Mouse (Mus musculus) intestine, postnatal 0 days (tissue): ENCODE data around the gene Ankrd11. TPM values are rescaled to one million over a fixed set of nuclear protein-coding genes. Genes with fewer than 3 reads are reported as not detected.
"Not testable (repeated sequence)": the region's sequence is repeated elsewhere in the genome, so short reads cannot be mapped to it uniquely, and the experiment has no call there.

ENCODE experiments used
- ATAC-seq: fragments of 200-750 bp; cut with Nextera tagmentation; 2 replicates; pipeline ENCODE4 v1.8.0; 2017; ENCODE audit warnings: mild to moderate bottlenecking, moderate TSS enrichment, moderate library complexity
- H3K27ac ChIP-seq: fragments of 300-500 bp; sonication (generic); 2 replicates; pipeline ENCODE4 v1.5.1; 2014; ENCODE audit warnings: mild to moderate bottlenecking, low read depth, low read length, moderate library complexity
- H3K27me3 ChIP-seq: fragments of 300-500 bp; sonication (generic); replicated peaks from 2 replicates; pipeline ENCODE4 v1.6.1; 2014; ENCODE audit warnings: low read length, mixed read lengths; ENCODE audit not compliant: control insufficient read depth, insufficient read depth
- H3K36me3 ChIP-seq: fragments of 300-500 bp; sonication (generic); 2 replicates; pipeline ENCODE4 v1.6.1; 2014; ENCODE audit warnings: mild to moderate bottlenecking, moderate library complexity; ENCODE audit not compliant: control insufficient read depth, insufficient read depth
- H3K4me1 ChIP-seq: fragments of 300-500 bp; sonication (generic); replicated peaks from 2 replicates; pipeline ENCODE4 v1.6.1; 2014; ENCODE audit warnings: antibody characterized with exemption, low read length, mixed read lengths; ENCODE audit not compliant: control insufficient read depth, insufficient read depth
- H3K4me2 ChIP-seq: fragments of 300-500 bp; sonication (generic); replicated peaks from 2 replicates; pipeline ENCODE4 v1.6.1; 2014; ENCODE audit warnings: low read depth, mild to moderate bottlenecking, moderate library complexity
- H3K4me3 ChIP-seq: fragments of 300-500 bp; sonication (generic); 2 replicates; pipeline ENCODE4 v1.5.1; 2014; ENCODE audit warnings: low read depth, low read length
- H3K9ac ChIP-seq: fragments of 300-500 bp; sonication (generic); 2 replicates; pipeline ENCODE4 v1.6.1; 2014; ENCODE audit warnings: mild to moderate bottlenecking, low read depth, low read length
- H3K9me3 ChIP-seq: fragments of 300-500 bp; sonication (generic); 2 replicates; pipeline ENCODE4 v1.6.1; 2016; ENCODE audit warnings: mixed run types; ENCODE audit not compliant: control insufficient read depth
- CTCF ChIP-seq: sonication (generic); IDR thresholded peaks from 2 replicates; pipeline ENCODE4 v1.5.1; 2016; ENCODE audit warnings: low read depth, mild to moderate bottlenecking, control low read depth, antibody characterized with exemption, moderate library complexity
- WGBS: fragments of 180-500 bp; shearing (Covaris S2); extraction: QIAGEN DNeasy Blood & Tissue Kit; methylation state at CpG from one replicate; pipeline ENCODE4 v1.1.7; 2014; 5-methylcytosine and 5-hydroxymethylcytosine counted together
- polyA plus RNA-seq: library from polyadenylated mRNA; unstranded; fragments of >200 nt; fragmentation: Nextera tagmentation; extraction: Ambion mirVana; gene quantifications from 2 replicates; pipeline ENCODE4 v1.2.1, GENCODE M21; 2015

The Ankrd11 gene
- polyA plus RNA-seq, 1 experiment from 2014 or later: 41.2 TPM

GRCm38 (mm10) chr8:123048402-123048801 lies 6.3 kb upstream of the Ankrd11 start:
- Histone ChIP-seq H3K4me2 (no peak overlapping the region), H3K27ac (peak overlapping the region; percentile 92)
- ATAC-seq: peak; percentile 41

GRCm38 (mm10) chr8:123047827-123048226 lies 5.8 kb upstream of the Ankrd11 start:
- peak; percentile 37; the same call in 1 of the 2 replicates for ATAC-seq
- Histone ChIP-seq H3K4me3 (no peak overlapping the region), H3K9ac (no peak overlapping the region), H3K9me3 (no peaks in the 10 kb centered on the region), H3K4me2 (no peak overlapping the region), H3K4me1 (peaks cover 9% of the 10 kb centered on the region), H3K36me3 (no peaks in the 10 kb centered on the region), H3K27ac (peak overlapping the region; percentile 92), H3K27me3 (no peaks in the 10 kb centered on the region)
- 56% methylated on average over 7 of the region's 7 CpGs for WGBS
- no peak for TF ChIP-seq CTCF

More at GRCm38 (mm10) chr8:123048402-123048801, 6.3 kb upstream of the Ankrd11 start:
- H3K27me3 ChIP-seq: no peaks in the 10 kb centered on the region
- H3K9ac ChIP-seq: no peak overlapping the region
- TF ChIP-seq CTCF: no peak
- H3K4me1 ChIP-seq: peaks cover 9% of the 10 kb centered on the region
- H3K36me3 ChIP-seq: no peaks in the 10 kb centered on the region
- 48% methylated on average over 7 of the region's 7 CpGs for WGBS
- no peak overlapping the region for H3K4me3 ChIP-seq
- H3K9me3 ChIP-seq: no peaks in the 10 kb centered on the region

- H3K9ac ChIP-seq: no peak overlapping the region
- H3K36me3 ChIP-seq: no peaks in the 10 kb centered on the region
- H3K27ac ChIP-seq: peak overlapping the region; percentile 92
Observed at GRCm38 (mm10) chr8:123046706-123047105, 4.6 kb upstream of the Ankrd11 start.

GRCm38 (mm10) chr8:123044743-123045425 lies 2.8 kb upstream of the Ankrd11 start:
- not testable (repeated sequence) for H3K36me3 ChIP-seq, H3K9me3 ChIP-seq, H3K4me3 ChIP-seq, H3K9ac ChIP-seq, H3K4me1 ChIP-seq, ATAC-seq, H3K4me2 ChIP-seq, H3K27me3 ChIP-seq, H3K27ac ChIP-seq
- 89% methylated on average over 23 of the region's 23 CpGs for WGBS

More at GRCm38 (mm10) chr8:123046706-123047105, 4.6 kb upstream of the Ankrd11 start:
- H3K27me3 ChIP-seq: no peaks in the 10 kb centered on the region
- whole genome bisulfite sequencing: 39% methylated on average over 4 of the region's 4 CpGs
- no peak overlapping the region for H3K4me2 ChIP-seq
- H3K4me1 ChIP-seq: peaks cover 6% of the 10 kb centered on the region
- no peaks in the 10 kb centered on the region for H3K9me3 ChIP-seq
- no peak for TF ChIP-seq CTCF
- H3K4me3 ChIP-seq: no peak overlapping the region
- no peak for ATAC-seq

GRCm38 (mm10) chr8:123043941-123044340 lies 1.9 kb upstream of the Ankrd11 start:
- H3K27ac ChIP-seq: no peak overlapping the region
- H3K4me2 ChIP-seq: peak overlapping the region; percentile 75
- WGBS: 58% methylated on average over 3 of the region's 3 CpGs

GRCm38 (mm10) chr8:123042974-123043625 lies 1.0 kb upstream of the Ankrd11 start:
- Histone ChIP-seq H3K4me3 (peak overlapping the region; percentile 92), H3K9ac (peak overlapping the region; percentile 100), H3K4me2 (peak overlapping the region; percentile 75), H3K27me3 (no peaks in the 10 kb centered on the region), H3K27ac (peak overlapping the region; percentile 100), H3K36me3 (no peaks in the 10 kb centered on the region), H3K9me3 (no peaks in the 10 kb centered on the region), H3K4me1 (0 out of 2 replicates have a peak, but pooled peaks cover 5% of the 10 kb centered on the region)
- no peak for TF ChIP-seq CTCF
- ATAC-seq: no peak
- WGBS: 11% methylated on average over 22 of the region's 22 CpGs

More at GRCm38 (mm10) chr8:123043941-123044340, 1.9 kb upstream of the Ankrd11 start:
- H3K36me3 ChIP-seq: no peaks in the 10 kb centered on the region
- ATAC-seq: no peak
- H3K4me1 ChIP-seq: peaks cover 5% of the 10 kb centered on the region; the same call in 1 of the 2 replicates
- H3K27me3 ChIP-seq: no peaks in the 10 kb centered on the region
- 0 out of 2 replicates have a peak overlapping the region, but pooled peaks have one; percentile 92 for H3K4me3 ChIP-seq
- H3K9ac ChIP-seq: no peak overlapping the region
- no peak for TF ChIP-seq CTCF
- H3K9me3 ChIP-seq: no peaks in the 10 kb centered on the region
